18 mouse cellular contexts compared by ENCODE assay signal in genomic region chr2:35550097-35550496, GRCm38 (mm10).
"Had no signal": no experiment of that assay in that cellular context is flagged by ENCODE, and none has a peak within 500 bp of the region (broad histone marks: within the 10 kb centered on the region; RNA-seq: fewer than 3 reads in every experiment).

No protein-coding gene starts in this region.

- H3K4me2 ChIP-seq: kidney, embryonic 15.5 days; limb, embryonic 12.5 days; limb, embryonic 15.5 days; liver, embryonic 11.5 days; lung, embryonic 14.5 days; midbrain, embryonic 13.5 days; neural tube, embryonic 13.5 days had no signal

- DNase-seq: kidney, adult 11 months; kidney, adult 8-10 months; kidney, postnatal 10 days; kidney, postnatal 36 days; layer of hippocampus, postnatal 36 days; liver, postnatal 0 days; lung, embryonic 14.5 days; retina, postnatal 1 day; thymus, adult 18-20 months; thymus, postnatal 36 days had no signal

- H3K4me3 ChIP-seq: kidney, embryonic 15.5 days; left cerebral cortex, adult 2 months; limb, embryonic 12.5 days; limb, embryonic 15.5 days; midbrain, embryonic 10.5 days; midbrain, embryonic 13.5 days; neural tube, embryonic 13.5 days had no signal

- H3K36me3 ChIP-seq: kidney, embryonic 15.5 days; limb, embryonic 12.5 days; limb, embryonic 15.5 days; midbrain, embryonic 10.5 days; midbrain, embryonic 13.5 days; neural tube, embryonic 13.5 days had no signal

- H3K27me3 ChIP-seq: limb, embryonic 15.5 days; midbrain, embryonic 13.5 days; neural tube, embryonic 13.5 days had no signal
